Mouse (Mus musculus) ES-CJ7 (cell line): ENCODE measurements around the gene Tmco4.

ENCODE experiments used
- DNase-seq: peaks from one replicate; pipeline ENCODE4 v3.0.0; 2011; ENCODE audit warnings: low read depth, low spot score

The Tmco4 gene

DNA sequence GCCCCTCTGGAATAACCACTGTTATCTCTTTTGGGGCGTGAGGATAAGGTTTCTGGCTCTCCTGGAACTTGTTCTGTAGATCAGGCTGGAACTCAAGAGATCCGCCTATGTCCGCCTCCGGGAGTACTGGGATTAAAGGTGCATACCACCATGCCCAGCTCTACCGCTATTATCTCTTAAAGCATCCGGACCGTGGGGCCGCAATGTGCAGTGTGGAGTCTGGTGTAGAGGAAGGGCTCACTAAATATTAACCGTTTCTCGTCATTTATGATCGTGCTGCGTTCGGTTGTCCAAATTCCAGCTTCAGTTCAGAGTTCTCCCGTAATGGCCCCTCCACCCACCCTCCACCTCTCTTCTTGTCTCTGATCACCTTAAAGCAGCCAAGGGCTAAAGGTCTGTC lies 45.7 kb downstream of the Tmco4 start:
- no peak for DNase-seq

DNA sequence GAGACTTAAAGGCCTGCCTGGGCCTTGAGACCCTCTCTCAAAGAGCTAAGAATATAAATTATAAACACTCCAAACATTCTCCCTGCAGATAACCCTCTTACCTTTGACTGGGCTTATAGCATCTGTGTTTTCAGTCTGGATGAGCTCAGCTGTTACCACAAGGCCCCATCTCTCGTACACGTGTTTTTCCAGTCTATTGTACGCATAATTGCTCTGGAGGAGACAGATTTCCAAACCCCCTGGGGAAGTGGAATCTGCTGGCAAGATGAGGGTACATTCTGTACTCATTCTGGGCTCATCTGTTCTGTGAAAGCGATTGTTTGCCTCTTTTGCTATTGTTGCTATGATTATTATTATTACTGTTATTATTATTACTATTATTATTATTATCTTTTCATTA lies 46.3 kb downstream of the Tmco4 start:
- no peak for DNase-seq

DNA sequence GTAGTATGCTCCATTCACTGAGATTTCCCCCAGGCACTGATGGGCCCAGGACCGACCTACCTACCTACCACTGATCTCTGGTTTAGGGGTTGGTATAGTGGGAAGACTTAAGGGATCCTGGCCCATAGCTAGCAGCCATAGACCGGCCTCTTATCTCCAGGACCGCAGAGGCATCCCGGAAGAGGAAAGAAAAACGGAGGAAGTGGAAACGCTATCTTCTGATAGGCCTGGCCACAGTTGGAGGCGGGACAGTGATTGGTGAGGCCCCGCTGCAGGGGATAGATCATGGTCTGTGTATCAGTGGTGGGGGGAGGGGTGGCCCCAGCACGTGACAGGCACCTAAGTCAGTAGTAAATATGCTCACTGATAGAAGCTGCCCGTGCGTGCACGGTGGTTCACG lies 46.7 kb downstream of the Tmco4 start:
- peak; percentile 54 for DNase-seq

DNA sequence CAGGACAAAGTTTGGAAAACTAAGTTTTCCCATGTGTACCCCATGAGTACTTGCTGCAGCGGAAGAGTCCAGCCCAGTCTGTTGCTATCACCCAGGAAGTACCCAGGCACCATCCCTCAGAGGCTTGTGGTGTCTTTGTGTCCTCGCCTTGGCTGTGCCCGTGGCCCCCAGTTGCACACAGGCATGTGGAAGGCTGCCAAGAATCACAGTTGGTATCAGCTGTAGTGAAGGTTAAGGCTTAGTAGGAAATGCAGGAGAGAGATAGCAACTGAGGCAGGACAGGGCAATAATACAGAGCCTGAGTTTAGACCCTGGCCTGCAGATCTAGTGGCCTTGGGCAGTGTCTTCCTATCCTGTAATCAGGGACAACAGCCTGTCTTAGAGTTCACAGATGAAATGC lies 47.7 kb downstream of the Tmco4 start:
- no peak for DNase-seq

DNA sequence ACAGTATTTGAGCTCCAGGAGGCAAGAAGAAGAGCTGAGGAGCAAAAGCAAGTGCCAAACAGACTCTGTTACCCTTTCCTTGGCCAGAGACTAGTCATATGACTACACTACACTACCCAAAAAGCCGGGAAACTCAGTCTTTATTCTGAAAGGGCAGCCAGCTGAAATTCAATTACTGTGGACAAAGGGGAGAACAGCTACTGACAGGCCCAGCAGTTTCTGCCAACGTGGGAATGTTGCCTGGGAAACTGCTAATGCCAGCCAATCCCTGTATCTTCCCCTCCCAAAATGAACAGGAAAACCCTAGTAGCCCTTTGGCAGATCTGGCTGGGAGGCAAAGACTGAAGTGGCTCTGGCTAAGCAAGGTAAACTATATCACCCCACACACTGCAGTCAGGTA lies 51.7 kb downstream of the Tmco4 start:
- DNase-seq = no peak

DNA sequence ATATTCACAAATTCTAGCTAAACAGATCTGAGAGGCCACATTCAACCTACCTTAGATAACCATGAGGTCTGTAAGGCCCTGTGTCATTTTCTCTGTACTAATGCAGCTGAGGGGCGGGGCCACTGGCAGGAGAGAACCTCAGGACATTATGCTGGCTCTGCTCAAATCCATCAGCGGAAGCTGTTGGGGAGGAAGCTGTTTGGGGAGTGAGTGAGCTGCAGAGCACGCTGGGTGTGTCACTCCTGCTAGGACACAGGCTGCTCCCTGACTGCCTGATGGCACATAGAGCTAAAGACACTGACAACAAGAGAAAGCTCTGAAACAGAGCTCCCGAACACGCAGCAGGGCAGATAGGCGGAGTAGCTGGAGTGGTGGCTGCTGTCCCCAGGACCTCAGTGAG lies 58.0 kb downstream of the Tmco4 start:
- DNase-seq = no peak

DNA sequence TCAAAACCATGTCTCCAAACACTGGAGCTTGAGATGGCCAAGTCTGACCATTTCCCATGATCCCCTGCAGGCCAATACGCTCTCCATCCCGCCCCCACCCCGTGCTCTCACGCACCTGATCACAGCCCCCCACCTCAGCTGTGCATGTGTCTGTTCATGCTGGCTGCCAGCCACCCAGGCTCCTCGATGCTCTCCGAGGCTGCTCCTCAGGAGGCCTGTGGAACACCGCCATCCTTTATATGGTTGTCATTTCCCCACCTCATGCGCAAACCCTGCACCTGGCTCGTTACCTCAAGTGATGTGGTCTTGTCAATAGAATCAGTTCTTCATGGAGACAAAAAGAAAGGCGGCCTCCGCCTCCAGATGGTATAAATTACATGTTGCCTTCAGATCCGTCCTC lies 59.8 kb downstream of the Tmco4 start:
- DNase-seq = no peak

DNA sequence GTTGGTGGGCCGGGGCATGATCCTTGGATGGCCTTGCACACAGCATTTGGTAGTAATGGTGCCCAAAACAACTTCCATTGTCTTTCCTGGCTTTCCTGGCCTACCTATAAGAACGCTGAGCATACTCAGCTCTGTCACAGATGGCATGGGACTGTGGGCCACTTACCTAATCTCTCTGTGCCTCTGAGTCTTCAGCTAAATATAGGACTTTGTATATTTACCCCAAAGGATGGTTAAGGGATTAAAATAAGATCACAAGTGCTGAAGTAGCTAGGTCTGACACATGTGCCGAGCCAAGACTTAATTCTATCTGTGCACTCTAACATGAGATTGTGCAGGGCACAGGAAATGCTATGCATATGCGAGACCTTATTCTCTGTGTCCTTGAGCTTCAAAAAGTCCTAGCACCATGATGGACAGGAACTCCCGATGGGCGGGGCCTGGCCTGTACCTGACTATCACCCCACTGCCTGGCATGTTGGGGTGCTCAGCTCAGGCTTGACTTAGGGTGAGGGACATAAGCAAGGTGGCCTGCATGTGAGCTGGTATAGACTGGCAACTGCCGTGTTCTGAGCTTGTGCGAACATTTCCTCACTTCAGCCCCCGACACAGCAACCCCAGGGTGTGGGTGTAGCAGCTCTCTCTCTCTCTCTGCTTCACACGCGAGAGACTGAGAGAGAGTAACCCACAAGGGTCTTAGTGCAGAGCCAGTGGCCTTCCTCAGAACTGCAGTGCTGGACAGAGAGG lies 60.7 kb downstream of the Tmco4 start:
- no peak for DNase-seq

DNA sequence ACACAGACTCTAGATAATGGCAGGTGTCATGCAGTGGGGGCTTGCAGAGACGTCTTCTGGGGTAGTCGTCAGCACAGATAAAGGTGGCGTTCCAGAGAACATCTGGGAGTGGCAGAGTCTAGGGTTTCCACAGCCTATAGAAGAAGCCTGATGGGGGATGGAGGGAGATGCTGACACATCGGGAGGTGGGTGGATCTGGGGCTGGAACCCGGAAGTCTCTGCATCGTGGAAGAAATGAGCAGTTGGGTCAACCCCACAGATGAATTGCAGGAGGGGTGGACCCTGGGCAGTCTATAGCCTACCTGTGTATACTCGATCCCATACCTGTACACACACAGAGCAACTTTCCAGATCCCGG lies 61.3 kb downstream of the Tmco4 start:
- DNase-seq = no peak

DNA sequence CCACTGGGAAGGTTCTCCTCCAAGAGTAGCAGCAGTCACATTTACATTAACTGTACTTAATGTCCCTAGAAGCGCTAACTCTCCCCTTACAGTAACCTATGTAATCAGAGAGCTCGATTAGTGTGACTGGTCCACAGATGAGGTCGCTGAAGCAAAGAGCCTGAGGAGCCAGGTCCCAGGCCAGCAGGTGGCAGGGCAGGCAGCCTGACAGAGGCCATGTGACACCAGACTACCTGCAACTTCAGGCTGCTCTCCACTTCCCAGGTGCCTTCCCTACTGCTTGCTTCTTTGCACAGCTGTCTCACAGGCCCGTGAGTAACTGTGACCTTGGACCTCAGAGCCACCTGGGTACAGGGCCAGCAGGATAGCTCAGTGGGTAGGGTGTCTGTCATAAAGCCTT lies 61.9 kb downstream of the Tmco4 start:
- DNase-seq = no peak

DNA sequence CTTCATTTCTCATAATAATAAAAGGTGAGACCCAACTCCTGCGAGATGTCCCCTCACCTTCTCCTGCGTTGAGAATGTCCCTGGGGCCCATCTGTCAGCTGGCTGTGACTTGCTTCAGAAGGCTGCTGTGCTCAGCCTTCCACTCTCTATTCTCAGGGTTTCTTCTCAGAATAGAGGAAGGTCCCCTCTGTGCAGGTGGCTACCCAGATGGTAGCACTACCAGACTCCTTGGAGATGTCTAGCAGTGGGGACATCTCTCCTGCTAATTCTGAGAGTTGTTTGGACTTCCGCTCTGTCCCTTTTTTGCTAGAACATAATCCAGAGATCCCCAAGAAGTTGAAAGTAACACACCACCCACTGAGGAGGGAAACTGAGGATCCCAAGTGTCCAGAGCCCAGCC lies 62.3 kb downstream of the Tmco4 start:
- no peak for DNase-seq

DNA sequence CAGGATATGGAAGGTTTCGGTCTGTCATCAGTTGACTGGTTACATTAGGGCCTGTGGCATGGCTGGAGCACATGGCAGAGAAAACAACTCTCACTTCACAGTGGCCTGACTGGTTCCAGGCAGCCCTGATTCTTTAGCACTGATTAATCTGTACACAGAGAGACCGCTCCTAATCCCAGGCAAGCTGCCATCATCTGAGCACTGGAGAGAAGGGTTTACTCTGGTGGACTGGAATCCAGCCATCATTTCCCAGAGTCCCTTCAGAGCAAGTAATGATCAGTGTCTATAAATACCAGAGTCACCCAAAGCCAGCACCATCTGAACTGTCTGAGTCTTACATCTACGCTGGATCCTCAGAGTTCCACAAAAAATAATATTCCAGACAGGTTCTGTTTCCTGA lies 63.1 kb downstream of the Tmco4 start:
- DNase-seq = no peak

DNA sequence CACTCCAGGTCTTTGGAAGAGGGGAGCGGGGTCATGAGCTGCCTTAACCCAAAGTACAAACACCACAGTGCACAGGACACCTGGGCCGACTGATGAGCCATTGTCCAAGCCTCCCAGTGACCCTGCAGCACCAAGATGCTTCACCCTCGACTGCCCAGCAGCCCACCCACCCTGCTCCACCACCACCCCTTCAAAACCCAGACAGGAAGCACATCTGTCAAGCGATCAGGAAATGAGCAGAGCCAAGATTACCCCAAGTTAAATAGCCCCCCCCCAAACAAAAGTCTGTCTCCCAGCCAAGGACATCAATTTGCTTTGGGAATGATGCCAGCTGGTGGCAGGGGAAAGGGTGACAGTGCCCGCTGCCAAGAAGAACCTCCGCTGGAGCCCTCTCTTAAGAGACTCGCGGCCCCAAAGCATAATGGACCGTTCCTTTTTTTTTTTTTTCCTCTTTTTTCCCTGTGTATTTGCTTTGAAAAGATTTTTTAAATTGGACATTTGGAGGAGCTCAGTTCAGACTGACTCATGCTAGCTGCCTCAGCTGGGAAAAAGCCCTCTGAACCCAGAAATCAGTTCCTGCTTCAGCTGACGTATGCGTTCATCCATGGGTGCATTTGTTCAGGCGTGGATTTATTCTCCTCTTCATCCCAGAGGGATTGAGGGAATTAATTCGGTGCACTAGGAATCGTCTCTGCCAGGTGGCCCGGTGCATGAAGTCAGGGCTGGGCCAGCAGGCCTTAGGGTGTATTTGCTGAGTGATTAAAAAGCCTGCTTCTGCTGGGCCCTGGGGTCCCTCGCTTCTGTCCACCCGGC lies 65.3 kb downstream of the Tmco4 start:
- no peak for DNase-seq

DNA sequence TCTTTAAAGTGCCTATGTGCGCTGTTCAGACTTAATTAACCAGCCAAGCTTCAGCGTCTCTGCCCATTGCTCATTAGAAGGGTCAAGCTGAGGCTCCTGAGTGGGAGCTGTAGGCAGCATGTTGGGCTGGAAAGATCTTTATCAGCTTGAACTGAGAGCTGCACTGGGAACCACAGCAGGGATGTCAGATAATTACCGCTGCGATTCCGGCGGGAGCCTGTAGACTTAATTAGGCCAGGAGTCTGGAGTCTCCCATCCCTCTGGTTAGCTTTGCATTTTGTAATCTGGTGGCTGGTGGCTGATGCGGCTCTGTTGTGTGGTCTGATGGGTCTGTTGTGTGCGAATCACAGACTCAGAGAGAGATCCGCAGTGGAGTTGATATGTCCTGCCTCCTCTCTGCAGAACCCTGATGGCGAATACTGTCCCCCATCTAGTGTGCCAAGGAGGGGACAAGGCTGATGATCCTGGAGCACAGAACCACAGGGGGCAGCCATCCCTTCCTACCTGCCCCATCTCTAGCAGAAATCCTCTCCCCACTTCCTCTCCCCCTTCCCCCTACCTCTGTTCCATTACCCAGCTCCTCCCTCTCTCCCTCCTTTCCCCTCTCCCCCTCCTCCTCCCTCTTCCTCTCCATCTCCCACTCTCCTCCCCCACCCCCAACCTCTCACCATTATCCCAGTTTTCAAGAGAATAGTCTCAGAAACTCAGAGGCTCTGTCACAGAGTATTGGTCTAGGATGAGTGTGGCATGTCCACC lies 67.6 kb downstream of the Tmco4 start:
- DNase-seq = no peak

DNA sequence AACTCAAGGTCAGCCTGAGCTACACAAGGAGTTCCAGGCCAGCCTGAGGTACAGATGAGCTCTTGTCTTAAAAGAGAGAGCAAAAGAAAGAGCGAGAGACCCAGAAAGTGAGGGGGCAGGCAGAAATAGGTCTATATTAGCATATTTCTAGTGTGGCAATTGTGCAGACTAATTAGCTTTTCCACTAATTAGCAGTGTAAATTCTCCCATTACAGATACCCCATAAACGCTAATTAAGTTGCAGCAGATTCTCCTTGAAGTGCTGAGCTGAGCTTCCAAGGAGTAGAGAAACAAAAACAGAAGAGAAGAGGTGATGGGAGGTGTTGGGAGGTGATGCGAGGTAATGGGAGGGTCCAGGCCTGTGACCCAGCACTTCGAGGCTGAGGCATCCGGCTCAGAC lies 69.9 kb downstream of the Tmco4 start:
- no peak for DNase-seq

DNA sequence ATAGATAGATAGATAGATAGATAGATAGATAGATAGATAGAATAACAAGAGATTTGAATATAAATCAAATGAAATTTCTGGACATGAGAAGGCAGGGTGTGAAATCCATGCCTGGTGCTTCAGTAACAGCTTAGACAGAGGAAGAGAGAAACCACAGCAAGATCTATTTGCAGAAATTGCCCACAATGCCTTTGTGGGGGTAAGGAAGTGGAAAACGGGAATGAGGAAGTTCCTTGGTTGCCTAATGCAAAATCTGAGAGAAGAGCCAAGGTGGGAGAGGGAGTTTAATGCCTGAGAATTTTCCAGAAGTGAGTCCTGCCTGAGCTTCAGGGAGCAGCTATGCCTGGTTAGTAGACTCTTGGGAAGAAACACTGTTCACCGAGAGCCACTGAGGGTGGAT lies 70.9 kb downstream of the Tmco4 start:
- no peak for DNase-seq

DNA sequence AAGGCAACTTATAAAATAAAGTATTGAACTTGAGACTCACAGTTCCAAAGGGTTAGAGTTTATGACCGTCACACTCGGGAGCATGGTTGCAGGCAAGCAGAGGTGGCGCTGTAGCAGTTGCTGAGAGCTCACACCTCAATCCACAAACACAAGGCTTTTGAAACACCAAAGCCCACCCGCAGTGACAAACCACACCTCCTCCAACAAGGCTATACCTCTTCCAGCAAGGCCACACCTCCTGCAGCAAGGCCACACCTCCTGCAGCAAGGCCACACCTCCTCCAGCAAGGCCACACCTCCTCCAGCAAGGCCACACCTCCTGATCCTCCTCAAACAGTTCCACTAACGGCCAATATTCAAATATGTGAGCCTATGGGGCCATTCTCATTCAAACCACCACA lies 71.9 kb downstream of the Tmco4 start:
- DNase-seq = peak; percentile 54

DNA sequence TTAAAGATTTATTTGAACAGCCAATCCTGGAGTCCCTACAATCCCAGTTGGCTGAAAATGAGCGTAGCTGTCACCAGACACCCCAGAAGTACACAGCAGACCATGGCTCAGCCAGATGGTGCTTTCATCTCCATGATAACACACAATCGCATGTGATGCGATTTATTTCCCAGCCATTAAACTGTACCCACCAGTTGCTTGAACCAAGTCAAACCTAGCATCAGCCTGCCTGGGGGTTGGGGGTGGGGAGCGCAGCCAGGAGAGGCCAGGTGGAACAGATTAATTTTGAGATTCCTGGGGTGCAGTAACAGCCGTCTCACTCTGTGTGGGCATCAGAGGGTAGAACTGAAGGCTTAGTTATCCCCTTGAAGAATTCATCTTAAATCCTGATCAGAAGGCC lies 73.7 kb downstream of the Tmco4 start:
- DNase-seq = no peak

DNA sequence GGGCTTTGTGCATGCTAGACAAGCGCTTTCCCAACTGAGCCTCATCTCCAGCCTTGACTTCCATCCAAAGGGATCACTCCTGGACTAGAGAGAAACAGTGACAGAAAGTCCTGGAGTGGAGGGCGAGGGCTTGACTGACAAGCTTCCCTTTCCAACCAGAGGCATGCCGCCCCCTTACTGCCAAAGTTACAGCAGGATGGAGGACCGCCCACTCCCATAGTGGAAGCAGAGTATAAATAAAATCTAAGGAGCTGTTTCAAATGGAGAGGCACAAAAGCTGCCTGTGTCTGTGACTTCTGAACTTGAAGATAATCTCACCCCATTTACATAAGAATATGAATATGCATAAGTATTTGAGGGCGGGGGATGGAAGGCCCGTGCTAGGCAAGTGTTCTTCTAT lies 75.8 kb downstream of the Tmco4 start:
- DNase-seq = no peak

DNA sequence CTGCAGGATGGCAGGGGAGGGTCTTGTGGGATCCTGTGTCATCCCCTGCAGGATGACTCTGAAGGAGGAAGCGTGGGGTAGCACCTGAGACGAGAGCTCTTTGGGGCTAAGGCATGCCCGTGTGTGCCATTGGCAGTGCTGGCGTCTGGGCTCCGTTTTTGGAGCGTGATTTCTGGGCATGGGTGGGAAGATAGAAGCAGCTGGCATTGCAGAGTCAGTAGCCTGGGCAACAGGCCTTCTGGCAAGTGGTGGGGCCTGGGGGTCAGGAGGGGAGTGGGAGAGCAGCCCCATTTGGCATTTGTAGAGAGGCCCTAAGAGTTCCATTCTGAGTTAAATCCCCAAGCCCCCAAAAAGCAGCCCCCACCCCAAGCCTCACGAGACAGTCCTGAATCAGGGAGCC lies 80.1 kb downstream of the Tmco4 start:
- no peak for DNase-seq

DNA sequence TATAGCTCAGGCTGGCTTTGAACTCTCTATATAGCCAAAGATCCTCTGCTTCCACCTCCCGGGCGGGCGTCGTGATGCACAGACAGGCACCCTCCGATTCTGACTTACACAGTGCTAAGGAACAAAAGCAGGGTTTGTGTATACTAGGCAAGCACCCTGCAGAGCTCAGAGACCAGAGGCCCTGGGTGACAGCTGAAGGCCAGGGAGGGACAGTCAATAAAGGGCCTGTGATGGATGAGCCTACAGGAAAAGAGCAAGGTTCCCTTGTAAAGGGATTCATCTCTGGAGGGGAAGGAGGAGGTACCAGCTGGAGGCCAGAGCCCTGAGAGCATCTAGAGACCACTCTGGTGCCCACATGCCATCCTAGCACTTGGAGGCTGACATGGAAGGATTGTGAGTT lies 80.7 kb downstream of the Tmco4 start:
- no peak for DNase-seq

DNA sequence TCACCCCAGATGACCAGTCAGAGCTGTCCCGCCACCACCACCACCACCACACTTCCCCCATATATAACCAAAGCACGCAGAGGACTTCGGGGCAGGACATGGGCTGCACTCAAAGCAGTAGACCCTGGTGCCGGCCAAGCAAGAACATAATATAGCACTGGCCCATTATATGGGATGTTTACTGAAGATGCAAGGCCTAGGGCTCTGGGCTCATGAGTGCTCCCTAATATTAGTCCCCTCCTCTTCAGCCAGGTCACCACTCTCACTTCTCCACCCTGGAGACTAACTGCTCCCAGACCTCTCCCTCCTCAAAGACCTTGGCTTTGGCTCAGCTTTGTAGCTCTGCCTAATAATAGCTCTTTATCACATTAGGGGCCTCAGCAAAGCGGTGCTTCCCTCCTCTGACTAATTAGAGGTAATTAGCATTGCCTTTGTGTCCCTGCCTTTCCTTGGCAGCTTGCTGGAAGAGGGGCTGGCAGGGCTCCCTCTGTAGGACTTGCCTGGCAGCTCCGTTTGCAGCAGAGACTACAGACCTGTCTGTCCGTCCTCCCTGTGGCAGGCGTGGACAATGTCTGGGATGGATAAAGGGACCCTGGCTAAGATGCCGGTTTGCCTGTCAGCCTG lies 81.7 kb downstream of the Tmco4 start:
- no peak for DNase-seq
